Mouse (Mus musculus): Measurements from ENCODE around the gene Gm14295.
A peak's percentile ranks its signal among the peaks of the same experiment; 100 is the strongest.
"Not testable (repeated sequence)": the region's sequence is repeated elsewhere in the genome, so short reads cannot be mapped to it uniquely, and the experiment has no call there.

Gene Gm14295

DNA sequence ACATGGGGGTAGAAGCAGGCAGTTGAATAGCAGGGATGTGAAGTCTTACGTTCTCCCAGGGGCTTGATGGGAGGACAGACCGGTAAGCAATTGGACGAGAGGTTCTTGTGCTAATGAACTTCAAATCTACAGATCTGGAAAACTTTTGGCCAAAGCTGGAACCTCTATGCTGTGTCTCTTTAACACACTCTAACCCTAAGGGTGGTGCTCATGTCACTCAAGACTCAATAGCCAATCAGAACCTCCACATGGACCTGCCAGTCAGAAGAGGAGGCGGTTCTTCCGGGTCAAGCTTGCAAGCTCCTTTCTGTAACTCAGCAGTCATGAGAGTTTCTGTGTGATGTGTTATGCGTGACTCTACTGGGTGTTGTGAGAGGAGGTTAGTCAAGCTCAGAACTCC, at the start of gene Gm14295:
Gene Gm14295 (plus strand): TSS at position 301 of the 400 bp plus-strand sequence.
- not testable (repeated sequence) for DNase-seq (ENCODE audit: low spot score)

GRCm38 (mm10) chr2:176798785-176799184, 373 bp downstream of the Gm14295 start:
- DNase-seq (ENCODE audit: low spot score) = peak; percentile 2

DNA sequence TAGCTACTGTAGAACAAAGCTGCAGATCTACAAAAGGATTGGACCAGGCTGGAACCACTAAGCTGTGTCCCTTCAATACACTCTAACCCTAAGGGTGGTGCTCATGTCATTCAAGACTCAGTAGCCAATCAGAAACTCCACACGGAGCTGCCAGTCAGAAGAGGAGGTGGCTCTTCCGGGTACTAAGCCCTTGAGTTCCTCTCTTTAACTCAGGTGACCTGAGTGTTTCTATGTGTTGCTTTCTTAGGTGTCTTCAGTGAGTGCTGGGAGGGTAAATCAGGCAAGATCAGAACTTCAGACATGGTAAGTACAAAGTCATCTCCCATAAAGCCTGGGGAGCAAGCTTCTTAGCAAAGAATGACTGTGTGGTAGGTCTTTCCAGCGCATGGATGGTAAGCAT, 32.4 kb downstream of the Gm14295 start, which contains the start of gene Gm14408:
Gene Gm14408 (plus strand): TSS at position 301 of the 400 bp plus-strand sequence.
- DNase-seq (ENCODE audit: low spot score) = not testable (repeated sequence)
